Mouse (Mus musculus): ENCODE measurements around the gene Ptprr.

DNA sequence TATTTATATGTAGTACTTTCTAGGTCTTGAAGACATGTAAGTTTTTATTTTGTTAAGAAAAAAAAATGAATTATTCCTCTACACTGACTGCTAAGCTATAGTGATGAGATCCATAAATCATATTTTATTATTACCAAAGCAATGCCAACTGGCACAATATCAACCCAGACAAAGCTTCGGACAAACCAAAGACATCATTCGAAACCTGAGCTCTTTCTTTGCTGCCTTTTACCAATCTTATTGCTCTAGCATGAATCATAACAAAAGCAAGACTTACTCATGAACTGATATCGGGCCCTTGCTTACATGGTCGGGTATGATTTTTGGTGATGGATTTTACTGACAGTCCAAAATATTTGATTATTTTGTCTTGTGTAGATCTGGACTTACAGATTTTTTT, 286.3 kb downstream of the Ptprr start:
- no peak for TF ChIP-seq CTCF (IDR thresholded peaks at IDR 0.05; ENCODE audit: borderline replicate concordance, insufficient read depth, low read depth, low read length)
- no peak for TF ChIP-seq POLR2A (IDR thresholded peaks at IDR 0.05; ENCODE audit: borderline replicate concordance, insufficient read depth, low read length)
